Mouse (Mus musculus): ENCODE results near the gene Gstt4. TPM values are rescaled to one million over a fixed set of nuclear protein-coding genes. Genes with fewer than 3 reads are reported as not detected.

Gstt4 gene
- total and polyA plus RNA-seq, 3 experiments = not detected

DNA sequence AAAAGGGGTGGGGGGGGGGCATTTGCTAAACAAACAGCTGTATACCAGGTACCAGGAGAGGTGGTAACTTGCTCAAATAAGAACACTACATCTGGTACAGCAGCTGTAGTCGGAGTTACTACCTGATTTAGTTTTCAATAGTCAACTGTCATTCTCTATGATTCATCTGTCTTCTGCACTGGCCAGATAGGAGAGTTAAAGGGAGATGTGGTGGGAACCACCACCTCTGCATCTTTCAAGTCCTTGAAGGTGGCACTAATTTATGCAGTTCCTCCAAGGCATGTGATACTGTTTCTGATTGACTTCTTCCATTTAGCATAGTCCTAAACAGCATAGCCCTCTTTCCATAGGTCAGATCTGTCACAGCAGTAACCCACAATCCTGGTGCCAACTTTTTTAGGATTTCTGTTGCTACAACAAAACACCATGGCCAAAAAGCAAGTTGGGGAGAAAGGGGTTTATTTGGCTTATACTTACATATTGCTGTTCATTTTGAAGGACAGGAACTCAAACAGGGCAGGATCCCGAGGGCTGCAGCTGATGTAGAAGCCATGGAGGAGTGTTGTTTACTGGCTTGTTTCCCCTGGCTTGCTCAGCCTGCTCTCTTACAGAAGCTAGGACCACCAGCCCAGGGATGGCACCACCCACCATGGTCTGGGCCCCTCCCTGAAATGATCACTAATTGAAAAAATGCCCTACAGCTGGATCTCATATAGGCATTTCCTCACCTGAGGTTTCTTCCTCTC, 7.4 kb upstream of the Gstt4 start (continued):
- TF ChIP-seq CTCF (IDR thresholded peaks at IDR 0.05 in 2 of 3, conservative IDR thresholded peaks at IDR 0.05 in 1 of 3; ENCODE audit: control insufficient read depth in 1 of 3, insufficient read depth in 1 of 3, low read depth in 2 of 3, low read length in 3 of 3, poor library complexity in 1 of 3, severe bottlenecking in 1 of 3) = no peak
- no peak for TF ChIP-seq MAFK (IDR thresholded peaks at IDR 0.05; ENCODE audit: borderline replicate concordance, low read depth, low read length)
- no peak for TF ChIP-seq MAZ (IDR thresholded peaks at IDR 0.05; ENCODE audit: low read depth, low read length)

DNA sequence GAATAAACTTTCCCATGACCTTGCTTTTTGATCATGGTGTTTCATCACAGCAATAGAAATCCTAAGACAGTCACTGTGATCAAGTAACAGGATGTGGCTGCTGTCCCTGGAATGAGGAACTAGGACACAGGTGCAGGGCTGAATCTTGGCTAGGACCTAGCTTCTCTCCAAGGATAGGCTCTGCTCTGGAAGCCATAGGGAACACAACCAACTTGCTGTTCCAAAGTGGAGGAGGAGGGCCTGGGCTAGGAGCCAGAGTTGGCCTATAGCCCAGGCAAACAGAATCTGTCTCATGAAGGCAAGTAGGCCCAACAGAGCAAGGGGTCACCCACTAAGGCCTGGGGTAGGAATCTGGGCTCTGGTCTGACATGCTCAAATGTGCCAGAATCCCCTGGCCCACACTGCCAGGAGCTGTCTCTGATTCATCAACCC, 6.2 kb upstream of the Gstt4 start:
- TF ChIP-seq KAT2A (conservative IDR thresholded peaks at IDR 0.05; ENCODE audit: low read depth, low read length) = no peak
- TF ChIP-seq MYB (IDR thresholded peaks at IDR 0.05; ENCODE audit: low read depth, low read length) = no peak
- no peak for TF ChIP-seq RCOR1 (IDR thresholded peaks at IDR 0.05; ENCODE audit: low read depth, low read length)
- no peak for TF ChIP-seq CHD2 (IDR thresholded peaks at IDR 0.05; ENCODE audit: low read length)
- no peak for TF ChIP-seq JUND (IDR thresholded peaks at IDR 0.05; ENCODE audit: low read depth, low read length)
- TF ChIP-seq MAX (IDR thresholded peaks at IDR 0.05; ENCODE audit: low read length) = no peak
- no peak for TF ChIP-seq TAL1 (IDR thresholded peaks at IDR 0.05; ENCODE audit: low read length)
- TF ChIP-seq MEF2A (IDR thresholded peaks at IDR 0.05; ENCODE audit: extremely low read depth, insufficient replicate concordance, low read depth, low read length, poor library complexity, severe bottlenecking) = no peak
- TF ChIP-seq TCF12 (IDR thresholded peaks at IDR 0.05; ENCODE audit: low read depth, low read length) = no peak
- TF ChIP-seq USF1 (IDR thresholded peaks at IDR 0.05; ENCODE audit: low read depth, low read length) = no peak
- no peak for TF ChIP-seq CHD1 (IDR thresholded peaks at IDR 0.05; ENCODE audit: low read depth, low read length)
- TF ChIP-seq POLR2AphosphoS5 (IDR thresholded peaks at IDR 0.05; ENCODE audit: borderline replicate concordance, low read depth, low read length) = no peak
- no peak for TF ChIP-seq E2F4 (IDR thresholded peaks at IDR 0.05; ENCODE audit: borderline replicate concordance, low read depth, low read length)
- TF ChIP-seq TBP (IDR thresholded peaks at IDR 0.05; ENCODE audit: low read depth, low read length) = no peak
- TF ChIP-seq ZMIZ1 (IDR thresholded peaks at IDR 0.05; ENCODE audit: low read depth, low read length) = no peak
- TF ChIP-seq NRF1 (IDR thresholded peaks at IDR 0.05; ENCODE audit: insufficient read depth, low read depth, low read length, poor library complexity, severe bottlenecking) = no peak
- no peak for TF ChIP-seq HCFC1 (IDR thresholded peaks at IDR 0.05; ENCODE audit: low read depth, low read length)
- no peak for TF ChIP-seq UBTF (IDR thresholded peaks at IDR 0.05; ENCODE audit: borderline replicate concordance, insufficient read depth, low read depth, low read length)
- TF ChIP-seq SMC3 (IDR thresholded peaks at IDR 0.05; ENCODE audit: low read depth, low read length) = no peak
- Histone ChIP-seq H3K27me3 (ENCODE audit: control insufficient read depth in 1 of 2, insufficient read depth in 2 of 2, low read length in 2 of 2) (no peaks in the 10 kb centered on the region), H3K9me3 (replicated peaks; ENCODE audit: insufficient read depth, low read length) (no peaks in the 10 kb centered on the region), H3K36me3 (ENCODE audit: control insufficient read depth in 1 of 2, insufficient read depth in 2 of 2, low read length in 2 of 2) (peaks cover 0 to 36% of the 10 kb centered on the region in 2 experiments; a peak in 2 of 4 replicates), H3K4me3 (ENCODE audit: control insufficient read depth in 1 of 2, insufficient read depth in 1 of 2, low read depth in 2 of 2, low read length in 2 of 2) (no peak overlapping the region), H3K9ac (ENCODE audit: control insufficient read depth, low read depth, low read length, poor library complexity, severe bottlenecking) (no peak overlapping the region), H3K79me2 (ENCODE audit: control insufficient read depth, insufficient read depth, low read length, poor library complexity) (no peaks in the 10 kb centered on the region), H3K27ac (ENCODE audit: control insufficient read depth, low read depth, low read length) (peak overlapping the region; percentile 43; the same call in 1 of the 2 replicates), H3K4me1 (ENCODE audit: control insufficient read depth in 1 of 2, insufficient read depth in 2 of 2, low read length in 2 of 2) (peaks cover 3 to 43% of the 10 kb centered on the region in 2 experiments)
- peak; percentile 65 for DNase-seq (ENCODE audit: low read depth, low spot score)
